Mouse (Mus musculus): Measurements from ENCODE around the gene Mnx1. TPM values are rescaled to one million over a fixed set of nuclear protein-coding genes. Genes with fewer than 3 reads are reported as not detected.

Mnx1 gene
- total and polyA plus RNA-seq, 3 experiments = 0.11 to 0.21 TPM; not detected in 1

- H3K79me2 ChIP-seq (replicated peaks; ENCODE audit: control insufficient read depth, extremely low read depth, insufficient read depth, poor library complexity, severe bottlenecking) = no peaks in the 10 kb centered on the region
Observed at GRCm38 (mm10) chr5:29471855-29472665, 6.2 kb downstream of the Mnx1 start.

GRCm38 (mm10) chr5:29471396-29471795 is 6.9 kb downstream of the Mnx1 start:
- Histone ChIP-seq H3K4me3 (replicated peaks in 1 of 3; ENCODE audit: low read depth in 2 of 3, low read length in 2 of 3, poor library complexity in 1 of 3) (no peak overlapping the region), H3K9ac (ENCODE audit: insufficient read depth, low read depth) (no peak overlapping the region), H3K79me2 (replicated peaks; ENCODE audit: control insufficient read depth, extremely low read depth, insufficient read depth, poor library complexity, severe bottlenecking) (no peaks in the 10 kb centered on the region), H3K36me3 (replicated peaks in 1 of 2; ENCODE audit: control insufficient read depth in 1 of 2, insufficient read depth in 1 of 2, low read length in 1 of 2) (no peaks in the 10 kb centered on the region), H3K27me3 (replicated peaks) (no peaks in the 10 kb centered on the region), H3K4me1 (ENCODE audit: control insufficient read depth in 1 of 2, insufficient read depth in 2 of 2) (peaks cover 0 to 14% of the 10 kb centered on the region in 2 experiments; a peak in 1 of 4 replicates), H3K9me3 (replicated peaks; ENCODE audit: low read length) (no peaks in the 10 kb centered on the region), H3K27ac (ENCODE audit: insufficient read depth, low read depth) (no peak overlapping the region), H3K4me2 (ENCODE audit: insufficient read depth, low read depth, poor library complexity, severe bottlenecking) (no peak overlapping the region)
- dilution Hi-C loops (cut with MboI; ENCODE audit: extremely low pct_ligation_motif_present, extremely low pct_unique_long_range_greater_than_20kb, low sequenced_read_pairs) = no loop called here
- no peak for TF ChIP-seq E2F4 (IDR thresholded peaks at IDR 0.05; ENCODE audit: insufficient replicate concordance, low read depth, low read length)
- no peak for TF ChIP-seq MAZ (IDR thresholded peaks at IDR 0.05; ENCODE audit: low read depth, low read length)
- TF ChIP-seq PAX5 (IDR thresholded peaks at IDR 0.05; ENCODE audit: low read length) = no peak
- no peak for TF ChIP-seq NRF1 (IDR thresholded peaks at IDR 0.05; ENCODE audit: low read depth, low read length)
- TF ChIP-seq MEF2A (IDR thresholded peaks at IDR 0.05; ENCODE audit: borderline replicate concordance, low read depth, low read length) = no peak
- no peak for TF ChIP-seq MAX (IDR thresholded peaks at IDR 0.05; ENCODE audit: low read length)
- no peak for TF ChIP-seq TCF12 (IDR thresholded peaks at IDR 0.05; ENCODE audit: low read depth, low read length)
- no peak for TF ChIP-seq MAFK (IDR thresholded peaks at IDR 0.05; ENCODE audit: insufficient replicate concordance, low read length)
- no peak for TF ChIP-seq NELFE (IDR thresholded peaks at IDR 0.05; ENCODE audit: low read depth, low read length)
- no peak for TF ChIP-seq CTCF (conservative IDR thresholded peaks at IDR 0.05 in 1 of 2, IDR thresholded peaks at IDR 0.05 in 1 of 2; ENCODE audit: low read depth in 2 of 2, low read length in 2 of 2)
- no peak for TF ChIP-seq ZKSCAN1 (IDR thresholded peaks at IDR 0.05; ENCODE audit: borderline replicate concordance, low read depth, low read length)
- no peak for TF ChIP-seq CHD1 (IDR thresholded peaks at IDR 0.05; ENCODE audit: low read depth, low read length)
- no peak for DNase-seq (ENCODE audit: extremely low read depth)
- in situ Hi-C loops (cut with MboI; ENCODE audit: low pct_ligation_motif_present, low pct_unique_long_range_greater_than_20kb, low sequenced_read_pairs) = no loop called here

More at GRCm38 (mm10) chr5:29471855-29472665, 6.2 kb downstream of the Mnx1 start:
- Histone ChIP-seq H3K4me1 (ENCODE audit: control insufficient read depth in 1 of 2, insufficient read depth in 2 of 2) (peaks cover 2 to 14% of the 10 kb centered on the region in 2 experiments; a peak in 2 of 4 replicates), H3K4me2 (ENCODE audit: insufficient read depth, low read depth, poor library complexity, severe bottlenecking) (no peak overlapping the region), H3K4me3 (replicated peaks in 1 of 3; ENCODE audit: low read depth in 2 of 3, low read length in 2 of 3, poor library complexity in 1 of 3) (no peak overlapping the region), H3K27me3 (replicated peaks) (no peaks in the 10 kb centered on the region), H3K9ac (ENCODE audit: insufficient read depth, low read depth) (no peak overlapping the region), H3K27ac (ENCODE audit: insufficient read depth, low read depth) (no peak overlapping the region), H3K36me3 (replicated peaks in 1 of 2; ENCODE audit: control insufficient read depth in 1 of 2, insufficient read depth in 1 of 2, low read length in 1 of 2) (no peaks in the 10 kb centered on the region), H3K9me3 (replicated peaks; ENCODE audit: low read length) (no peaks in the 10 kb centered on the region)
- DNase-seq (ENCODE audit: extremely low read depth) = no peak
- dilution Hi-C loops (cut with MboI; ENCODE audit: extremely low pct_ligation_motif_present, extremely low pct_unique_long_range_greater_than_20kb, low sequenced_read_pairs) = no loop called here
- no peak for TF ChIP-seq USF2 (conservative IDR thresholded peaks at IDR 0.05; ENCODE audit: low read depth, low read length)
- no peak for TF ChIP-seq CHD1 (IDR thresholded peaks at IDR 0.05; ENCODE audit: low read depth, low read length)
- no peak for TF ChIP-seq MAFK (IDR thresholded peaks at IDR 0.05; ENCODE audit: insufficient replicate concordance, low read length)
- TF ChIP-seq ZC3H11A (IDR thresholded peaks at IDR 0.05; ENCODE audit: low read depth, low read length) = no peak
- TF ChIP-seq NELFE (IDR thresholded peaks at IDR 0.05; ENCODE audit: low read depth, low read length) = no peak
- TF ChIP-seq PAX5 (IDR thresholded peaks at IDR 0.05; ENCODE audit: low read length) = no peak
- TF ChIP-seq MEF2A (IDR thresholded peaks at IDR 0.05; ENCODE audit: borderline replicate concordance, low read depth, low read length) = no peak
- no peak for TF ChIP-seq RCOR1 (conservative IDR thresholded peaks at IDR 0.05; ENCODE audit: low read depth, low read length)
- no peak for TF ChIP-seq ZNF384 (IDR thresholded peaks at IDR 0.05; ENCODE audit: low read depth, low read length)
- in situ Hi-C loops (cut with MboI; ENCODE audit: low pct_ligation_motif_present, low pct_unique_long_range_greater_than_20kb, low sequenced_read_pairs) = no loop called here

All from CH12.LX (cell line).